Mouse (Mus musculus): ENCODE results near the gene Fem1a. TPM values are rescaled to one million over a fixed set of nuclear protein-coding genes. Genes with fewer than 3 reads are reported as not detected.

The Fem1a gene
- total and polyA plus RNA-seq, 2 experiments from 2014 or later: 37.1 to 82.1 TPM

GRCm38 (mm10) chr17:56292531-56293222 lies 36.1 kb downstream of the Fem1a start, which contains the start of gene Plin3:
Plin3 (minus strand) TSS chr17:56292873.
- peak within 1 kb of the TSS; percentile 93 for H3K27ac ChIP-seq (ENCODE audit: low read depth)
- no peak for DNase-seq (ENCODE audit: low spot score)
- H3K4me3 ChIP-seq (ENCODE audit: low read depth, low read length): no peak within 1 kb of the TSS
- H3K27me3 ChIP-seq (ENCODE audit: control insufficient read depth, insufficient read depth, low read length): no peaks in the 10 kb centered on the region
- no peak for ATAC-seq (ENCODE audit: insufficient read depth, low read depth)
- peak within 1 kb of the TSS; percentile 35; the same call in 1 of the 2 replicates for H3K9ac ChIP-seq (replicated peaks; ENCODE audit: low read depth, low read length)
- TF ChIP-seq CTCF (IDR thresholded peaks at IDR 0.05; ENCODE audit: low read depth): no peak
- TF ChIP-seq EP300 (IDR thresholded peaks at IDR 0.05; ENCODE audit: low read depth): no peak
- WGBS: 88% methylated on average over 4 of the region's 4 CpGs
- no peaks in the 10 kb centered on the region for H3K36me3 ChIP-seq (replicated peaks; ENCODE audit: control insufficient read depth, insufficient read depth, low read length)
- peaks cover 24% of the 10 kb centered on the region for H3K4me1 ChIP-seq (ENCODE audit: control insufficient read depth, insufficient read depth)
- no peak within 1 kb of the TSS; the same call in 1 of the 2 replicates for H3K4me2 ChIP-seq (ENCODE audit: low read depth, low read length)
- H3K9me3 ChIP-seq (replicated peaks; ENCODE audit: control insufficient read depth, low read length): no peaks in the 10 kb centered on the region

GRCm38 (mm10) chr17:56293291-56293690 lies 36.7 kb downstream of the Fem1a start:
- no peak for DNase-seq (ENCODE audit: low spot score)
- no peak for TF ChIP-seq EP300 (IDR thresholded peaks at IDR 0.05; ENCODE audit: low read depth)
- no peak for TF ChIP-seq CTCF (IDR thresholded peaks at IDR 0.05; ENCODE audit: low read depth)

GRCm38 (mm10) chr17:56294241-56294640 lies 37.6 kb downstream of the Fem1a start:
- no peak overlapping the region for H3K4me2 ChIP-seq (ENCODE audit: low read depth, low read length)
- H3K9me3 ChIP-seq (replicated peaks; ENCODE audit: control insufficient read depth, low read length): no peaks in the 10 kb centered on the region
- TF ChIP-seq CTCF (IDR thresholded peaks at IDR 0.05; ENCODE audit: low read depth): no peak
- ATAC-seq (ENCODE audit: insufficient read depth, low read depth): no peak
- H3K27ac ChIP-seq (ENCODE audit: low read depth): no peak overlapping the region
- WGBS: 86% methylated on average over 19 of the region's 19 CpGs
- DNase-seq (ENCODE audit: low spot score): no peak
- H3K27me3 ChIP-seq (ENCODE audit: control insufficient read depth, insufficient read depth, low read length): no peaks in the 10 kb centered on the region
- H3K4me3 ChIP-seq (ENCODE audit: low read depth, low read length): no peak overlapping the region
- no peaks in the 10 kb centered on the region for H3K36me3 ChIP-seq (replicated peaks; ENCODE audit: control insufficient read depth, insufficient read depth, low read length)
- H3K4me1 ChIP-seq (ENCODE audit: control insufficient read depth, insufficient read depth): peaks cover 11% of the 10 kb centered on the region; the same call in 1 of the 2 replicates
- H3K9ac ChIP-seq (replicated peaks; ENCODE audit: low read depth, low read length): no peak overlapping the region

More at GRCm38 (mm10) chr17:56293291-56293690, 36.7 kb downstream of the Fem1a start:
- Histone ChIP-seq H3K4me2 (ENCODE audit: low read depth, low read length) (no peak overlapping the region), H3K27ac (ENCODE audit: low read depth) (peak overlapping the region; percentile 21; the same call in 1 of the 2 replicates), H3K9me3 (replicated peaks; ENCODE audit: control insufficient read depth, low read length) (no peaks in the 10 kb centered on the region), H3K36me3 (replicated peaks; ENCODE audit: control insufficient read depth, insufficient read depth, low read length) (no peaks in the 10 kb centered on the region), H3K4me1 (ENCODE audit: control insufficient read depth, insufficient read depth) (peaks cover 18% of the 10 kb centered on the region), H3K9ac (replicated peaks; ENCODE audit: low read depth, low read length) (no peak overlapping the region), H3K4me3 (ENCODE audit: low read depth, low read length) (no peak overlapping the region), H3K27me3 (ENCODE audit: control insufficient read depth, insufficient read depth, low read length) (no peaks in the 10 kb centered on the region)
- ATAC-seq (ENCODE audit: insufficient read depth, low read depth): no peak
- 71% methylated on average over 1 of the region's 1 CpGs for WGBS

DNA sequence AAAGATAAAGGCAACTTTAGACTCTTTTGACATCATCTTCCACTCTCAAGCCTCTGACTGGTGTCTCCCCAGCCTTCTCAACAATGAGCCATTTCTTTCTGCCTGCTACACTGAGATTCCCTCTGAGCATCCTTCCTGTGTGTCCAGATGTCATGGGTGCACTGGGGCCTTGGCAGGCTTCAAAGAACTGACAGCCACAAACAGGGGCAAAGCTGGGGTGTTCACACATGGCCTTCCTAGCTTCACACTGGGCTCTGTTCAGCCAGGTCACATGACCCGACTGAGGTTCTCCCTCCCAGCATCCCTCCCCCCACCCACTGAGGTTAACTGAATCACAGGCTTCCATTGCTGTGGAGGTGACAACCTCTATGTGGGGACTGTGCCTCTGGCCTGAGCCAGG lies 39.6 kb downstream of the Fem1a start:
- no peak for TF ChIP-seq CTCF (IDR thresholded peaks at IDR 0.05; ENCODE audit: low read depth)
- TF ChIP-seq EP300 (IDR thresholded peaks at IDR 0.05; ENCODE audit: low read depth): no peak
- Histone ChIP-seq H3K4me3 (ENCODE audit: low read depth, low read length) (no peak overlapping the region), H3K27ac (ENCODE audit: low read depth) (no peak overlapping the region), H3K27me3 (ENCODE audit: control insufficient read depth, insufficient read depth, low read length) (no peaks in the 10 kb centered on the region), H3K4me1 (ENCODE audit: control insufficient read depth, insufficient read depth) (peaks cover 6% of the 10 kb centered on the region; the same call in 1 of the 2 replicates), H3K9me3 (replicated peaks; ENCODE audit: control insufficient read depth, low read length) (no peaks in the 10 kb centered on the region), H3K9ac (replicated peaks; ENCODE audit: low read depth, low read length) (no peak overlapping the region), H3K4me2 (ENCODE audit: low read depth, low read length) (no peak overlapping the region), H3K36me3 (replicated peaks; ENCODE audit: control insufficient read depth, insufficient read depth, low read length) (no peaks in the 10 kb centered on the region)
- 53% methylated on average over 1 of the region's 1 CpGs for WGBS
- DNase-seq (ENCODE audit: low spot score) (no peak), ATAC-seq (ENCODE audit: insufficient read depth, low read depth) (no peak)

- DNase-seq (ENCODE audit: low spot score): no peak
- H3K27ac ChIP-seq (ENCODE audit: low read depth): no peak overlapping the region
- 83% methylated on average over 1 of the region's 1 CpGs for WGBS
Observed at GRCm38 (mm10) chr17:56298238-56298637, 41.6 kb downstream of the Fem1a start.

More at GRCm38 (mm10) chr17:56298238-56298637, 41.6 kb downstream of the Fem1a start:
- TF ChIP-seq EP300 (IDR thresholded peaks at IDR 0.05; ENCODE audit: low read depth): no peak
- no peak for TF ChIP-seq CTCF (IDR thresholded peaks at IDR 0.05; ENCODE audit: low read depth)
- H3K9me3 ChIP-seq (replicated peaks; ENCODE audit: control insufficient read depth, low read length): no peaks in the 10 kb centered on the region
- H3K4me1 ChIP-seq (ENCODE audit: control insufficient read depth, insufficient read depth): 0 out of 2 replicates have a peak, but pooled peaks cover 10% of the 10 kb centered on the region
- H3K27me3 ChIP-seq (ENCODE audit: control insufficient read depth, insufficient read depth, low read length): no peaks in the 10 kb centered on the region
- H3K4me3 ChIP-seq (ENCODE audit: low read depth, low read length): no peak overlapping the region
- H3K4me2 ChIP-seq (ENCODE audit: low read depth, low read length): no peak overlapping the region
- H3K9ac ChIP-seq (replicated peaks; ENCODE audit: low read depth, low read length): no peak overlapping the region
- ATAC-seq (ENCODE audit: insufficient read depth, low read depth): no peak
- no peaks in the 10 kb centered on the region for H3K36me3 ChIP-seq (replicated peaks; ENCODE audit: control insufficient read depth, insufficient read depth, low read length)
